Mouse (Mus musculus) MEL (cell line): ENCODE data around the gene Eif4g1.

Experiments
- BHLHE40 ChIP-seq: IDR thresholded peaks from 2 replicates; pipeline ENCODE4 v1.6.1; 2012; ENCODE audit warnings: low read depth, mild to moderate bottlenecking, inconsistent platforms, low read length, improper control_type of control experiment, borderline replicate concordance
- CHD2 ChIP-seq: IDR thresholded peaks from 2 replicates; pipeline ENCODE4 v1.6.1; 2011; ENCODE audit warnings: low read length, improper control_type of control experiment
- CTCF ChIP-seq, 3 experiments: IDR thresholded peaks in 2 of 3; conservative IDR thresholded peaks in 1 of 3; 2 replicates each; pipeline ENCODE4 v1.5.1; 2011 to 2012; ENCODE audit warnings: low read length in 3 of 3, low read depth in 2 of 3, mild to moderate bottlenecking in 2 of 3, improper control_type of control experiment in 1 of 3, inconsistent platforms in 1 of 3, mixed read lengths in 1 of 3, moderate library complexity in 1 of 3; ENCODE audit not compliant: control insufficient read depth in 1 of 3, insufficient read depth in 1 of 3, poor library complexity in 1 of 3, severe bottlenecking in 1 of 3
- E2F4 ChIP-seq: IDR thresholded peaks from 2 replicates; pipeline ENCODE4 v1.6.1; 2011; ENCODE audit warnings: low read depth, low read length, improper control_type of control experiment, borderline replicate concordance
- GABPA ChIP-seq: IDR thresholded peaks from 2 replicates; pipeline ENCODE4 v1.6.1; 2012; ENCODE audit warnings: low read depth, mild to moderate bottlenecking, inconsistent platforms, low read length, improper control_type of control experiment, moderate library complexity
- JUND ChIP-seq: IDR thresholded peaks from 2 replicates; pipeline ENCODE4 v1.6.1; 2011; ENCODE audit warnings: low read depth, mild to moderate bottlenecking, improper control_type of control experiment, low read length
- MAFK ChIP-seq: IDR thresholded peaks from 2 replicates; pipeline ENCODE4 v1.6.1; 2011; ENCODE audit warnings: low read depth, mild to moderate bottlenecking, low read length, improper control_type of control experiment, borderline replicate concordance
- MAX ChIP-seq: IDR thresholded peaks from 2 replicates; pipeline ENCODE4 v1.6.1; 2011; ENCODE audit warnings: low read length, improper control_type of control experiment
- POLR2A ChIP-seq, 2 experiments: IDR thresholded peaks; 2 replicates each; pipeline ENCODE4 v1.6.1; 2011 to 2012; ENCODE audit warnings: low read length in 2 of 2, mild to moderate bottlenecking in 2 of 2, control low read depth in 1 of 2, improper control_type of control experiment in 1 of 2, low read depth in 1 of 2, moderate library complexity in 1 of 2; ENCODE audit not compliant: control insufficient read depth in 1 of 2, insufficient read depth in 1 of 2, poor library complexity in 1 of 2
- USF1 ChIP-seq: IDR thresholded peaks from 2 replicates; pipeline ENCODE4 v1.6.1; 2014; ENCODE audit warnings: low read depth, mild to moderate bottlenecking, inconsistent platforms, low read length, improper control_type of control experiment, moderate library complexity

GRCm38 (mm10) chr16:20703071-20703470 lies 35.0 kb downstream of the Eif4g1 start:
- TF ChIP-seq CTCF (IDR thresholded peaks at IDR 0.05 in 2 of 3, conservative IDR thresholded peaks at IDR 0.05 in 1 of 3; ENCODE audit: control insufficient read depth in 1 of 3, insufficient read depth in 1 of 3, low read depth in 2 of 3, low read length in 3 of 3, poor library complexity in 1 of 3, severe bottlenecking in 1 of 3) (no peak), MAFK (no peak), USF1 (no peak), E2F4 (no peak), MAX (no peak), GABPA (no peak), BHLHE40 (no peak), CHD2 (no peak), POLR2A (IDR thresholded peaks at IDR 0.05; ENCODE audit: control insufficient read depth in 1 of 2, insufficient read depth in 1 of 2, low read depth in 1 of 2, low read length in 2 of 2, poor library complexity in 1 of 2) (no peak), JUND (no peak)
